Mouse (Mus musculus) lung, embryonic 16.5 days (tissue): Measurements from ENCODE around the gene Aff2. TPM values are rescaled to one million over a fixed set of nuclear protein-coding genes. Genes with fewer than 3 reads are reported as not detected.

Experiments used
- ATAC-seq: fragments of 200-750 bp; cut with Nextera tagmentation; 2 replicates; pipeline ENCODE4 v1.8.0; 2017; ENCODE audit warnings: low read depth, mild to moderate bottlenecking, moderate library complexity
- H3K27ac ChIP-seq: fragments of 300-500 bp; sonication (generic); 2 replicates; pipeline ENCODE4 v1.5.1; 2014; ENCODE audit warnings: mild to moderate bottlenecking, control low read depth, low read length
- H3K27me3 ChIP-seq: fragments of 300-500 bp; sonication (generic); 2 replicates; pipeline ENCODE4 v1.6.1; 2014; ENCODE audit warnings: low read depth, low read length, mixed read lengths; ENCODE audit not compliant: control insufficient read depth, insufficient read depth
- H3K36me3 ChIP-seq: fragments of 300-500 bp; sonication (generic); 2 replicates; pipeline ENCODE4 v1.6.1; 2014; ENCODE audit warnings: low read length; ENCODE audit not compliant: control insufficient read depth, insufficient read depth
- H3K4me1 ChIP-seq: fragments of 300-500 bp; sonication (generic); replicated peaks from 2 replicates; pipeline ENCODE4 v1.6.1; 2014; ENCODE audit warnings: low read length, mixed read lengths; ENCODE audit not compliant: control insufficient read depth, insufficient read depth
- H3K4me2 ChIP-seq: fragments of 300-500 bp; sonication (generic); 2 replicates; pipeline ENCODE4 v1.6.1; 2014; ENCODE audit warnings: low read depth, low read length, control low read depth
- H3K4me3 ChIP-seq: fragments of 300-500 bp; sonication (generic); 2 replicates; pipeline ENCODE4 v1.5.1; 2014; ENCODE audit warnings: mild to moderate bottlenecking, low read length, control low read depth
- H3K9ac ChIP-seq: fragments of 300-500 bp; sonication (generic); 2 replicates; pipeline ENCODE4 v1.6.1; 2014; ENCODE audit warnings: low read length, control low read depth
- H3K9me3 ChIP-seq: fragments of 300-500 bp; sonication (generic); 2 replicates; pipeline ENCODE4 v1.6.1; 2016; ENCODE audit warnings: low read length; ENCODE audit not compliant: control insufficient read depth
- WGBS: fragments of 180-500 bp; shearing (Covaris S2); extraction: QIAGEN DNeasy Blood & Tissue Kit; methylation state at CpG from one replicate; pipeline ENCODE4 v1.1.7; 2014; 5-methylcytosine and 5-hydroxymethylcytosine counted together
- polyA plus RNA-seq: library from polyadenylated mRNA; unstranded; fragments of >200 nt; fragmentation: Nextera tagmentation; extraction: Ambion mirVana; gene quantifications from 2 replicates; pipeline ENCODE4 v1.2.1, GENCODE M21; 2015

Gene Aff2
- polyA plus RNA-seq, 1 experiment from 2014 or later = 2.0 TPM

- Histone ChIP-seq H3K27ac (no peak overlapping the region), H3K4me1 (no peaks in the 10 kb centered on the region), H3K9me3 (no peaks in the 10 kb centered on the region), H3K9ac (no peak overlapping the region), H3K36me3 (no peaks in the 10 kb centered on the region), H3K4me3 (no peak overlapping the region), H3K4me2 (no peak overlapping the region), H3K27me3 (no peaks in the 10 kb centered on the region)
- no peak for ATAC-seq
- WGBS = 35% methylated on average over 1 of the region's 1 CpGs
Observed at GRCm38 (mm10) chrX:69415043-69415442, 54.9 kb downstream of the Aff2 start.

DNA sequence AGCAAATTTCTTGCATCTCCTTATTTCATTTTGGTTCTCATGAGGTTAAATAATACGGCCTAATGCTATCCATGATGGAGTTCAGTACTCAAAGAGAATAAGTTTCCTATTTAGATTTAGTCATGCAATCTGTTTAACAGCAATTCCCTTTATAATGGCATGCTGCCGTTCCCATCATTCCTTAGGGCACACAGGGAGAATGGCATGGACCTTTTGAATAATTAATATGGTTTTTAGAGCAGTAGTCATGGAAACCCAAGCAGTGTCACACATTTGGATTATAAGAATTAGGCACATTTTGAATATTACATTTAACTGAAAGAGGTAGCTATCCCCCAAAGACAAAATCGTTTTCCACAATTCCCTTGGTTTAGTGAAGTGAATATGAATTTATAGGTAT is 78.3 kb downstream of the Aff2 start:
- H3K4me1 ChIP-seq = no peaks in the 10 kb centered on the region
- no peak for ATAC-seq
- H3K4me2 ChIP-seq = no peak overlapping the region
- H3K36me3 ChIP-seq = no peaks in the 10 kb centered on the region
- H3K9me3 ChIP-seq = no peaks in the 10 kb centered on the region
- WGBS = 80% methylated on average over 3 of the region's 3 CpGs
- H3K27me3 ChIP-seq = no peaks in the 10 kb centered on the region
- H3K27ac ChIP-seq = no peak overlapping the region
- H3K9ac ChIP-seq = no peak overlapping the region
- no peak overlapping the region for H3K4me3 ChIP-seq

DNA sequence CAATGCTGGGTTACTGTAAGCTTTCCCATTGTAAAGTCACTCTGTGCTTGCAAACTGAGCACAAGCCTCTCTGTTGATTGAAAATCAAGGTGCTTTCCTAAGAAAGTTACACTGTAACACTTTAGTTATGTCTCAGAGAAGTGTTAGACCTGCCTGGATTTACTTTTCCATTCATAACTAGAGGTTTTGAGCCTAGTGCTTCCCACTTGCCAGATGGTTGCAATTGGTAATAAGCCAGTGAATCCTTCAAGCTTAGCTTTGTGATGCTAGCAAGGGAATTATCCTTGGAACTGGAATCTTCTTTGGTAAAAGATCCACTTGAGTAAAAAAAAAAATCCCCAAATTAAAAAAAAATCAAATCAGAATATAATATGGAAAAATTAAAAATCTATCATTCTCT is 81.8 kb downstream of the Aff2 start:
- no peaks in the 10 kb centered on the region for H3K36me3 ChIP-seq
- no peak overlapping the region for H3K4me2 ChIP-seq
- no peaks in the 10 kb centered on the region for H3K9me3 ChIP-seq
- no peaks in the 10 kb centered on the region for H3K4me1 ChIP-seq
- H3K4me3 ChIP-seq = no peak overlapping the region
- no peak overlapping the region for H3K9ac ChIP-seq
- no peaks in the 10 kb centered on the region for H3K27me3 ChIP-seq
- no peak overlapping the region for H3K27ac ChIP-seq
- ATAC-seq = no peak

- no peaks in the 10 kb centered on the region for H3K27me3 ChIP-seq
- no peaks in the 10 kb centered on the region for H3K36me3 ChIP-seq
- H3K27ac ChIP-seq = no peak overlapping the region
- no peaks in the 10 kb centered on the region for H3K4me1 ChIP-seq
- no peak overlapping the region for H3K4me3 ChIP-seq
- H3K9ac ChIP-seq = no peak overlapping the region
- H3K9me3 ChIP-seq = no peaks in the 10 kb centered on the region
- WGBS = 51% methylated on average over 2 of the region's 2 CpGs
- no peak overlapping the region for H3K4me2 ChIP-seq
- no peak for ATAC-seq
Observed at GRCm38 (mm10) chrX:69460896-69461295, 100.8 kb downstream of the Aff2 start.

- H3K27ac ChIP-seq = no peak overlapping the region
- ATAC-seq = no peak
- WGBS = 25% methylated on average over 3 of the region's 3 CpGs
- no peak overlapping the region for H3K4me2 ChIP-seq
- H3K4me1 ChIP-seq = no peaks in the 10 kb centered on the region
- H3K4me3 ChIP-seq = no peak overlapping the region
- H3K27me3 ChIP-seq = no peaks in the 10 kb centered on the region
- no peak overlapping the region for H3K9ac ChIP-seq
- H3K9me3 ChIP-seq = no peaks in the 10 kb centered on the region
- no peaks in the 10 kb centered on the region for H3K36me3 ChIP-seq
Observed at GRCm38 (mm10) chrX:69502061-69502460, 142.0 kb downstream of the Aff2 start.

DNA sequence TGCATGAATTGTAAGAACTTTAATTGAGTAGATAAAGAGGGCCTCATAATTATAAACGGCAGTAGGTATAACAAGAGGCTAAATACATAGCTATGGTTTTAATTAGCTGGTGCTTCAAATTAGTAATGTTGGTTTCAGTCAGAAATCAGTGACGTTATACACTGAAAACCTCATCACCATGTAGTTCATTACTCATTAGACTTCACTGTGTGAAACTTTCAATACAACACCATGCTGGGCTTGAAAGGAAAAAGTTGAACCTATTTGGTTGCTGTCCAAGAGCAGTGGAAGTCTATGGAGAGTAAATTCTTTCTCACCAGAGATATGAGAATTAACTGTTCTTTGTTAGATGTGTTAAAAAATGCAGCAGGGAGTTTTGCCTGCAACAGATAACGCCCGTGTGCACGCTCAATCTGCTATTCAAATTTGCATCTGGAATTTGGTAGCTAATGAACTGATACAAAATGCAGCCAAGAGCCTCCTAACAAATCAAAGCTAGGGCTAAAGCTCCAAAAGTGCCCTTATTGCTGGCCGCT is 158.0 kb downstream of the Aff2 start:
- WGBS = 62% methylated on average over 6 of the region's 6 CpGs
- no peak for ATAC-seq
- no peak overlapping the region for H3K4me2 ChIP-seq
- H3K9me3 ChIP-seq = no peaks in the 10 kb centered on the region
- no peaks in the 10 kb centered on the region for H3K4me1 ChIP-seq
- no peaks in the 10 kb centered on the region for H3K36me3 ChIP-seq
- H3K27ac ChIP-seq = no peak overlapping the region
- H3K9ac ChIP-seq = no peak overlapping the region
- H3K4me3 ChIP-seq = no peak overlapping the region
- no peaks in the 10 kb centered on the region for H3K27me3 ChIP-seq

- Histone ChIP-seq H3K4me1 (no peaks in the 10 kb centered on the region), H3K4me2 (no peak overlapping the region), H3K9ac (no peak overlapping the region), H3K36me3 (no peaks in the 10 kb centered on the region), H3K27ac (no peak overlapping the region), H3K27me3 (no peaks in the 10 kb centered on the region), H3K4me3 (no peak overlapping the region), H3K9me3 (no peaks in the 10 kb centered on the region)
- WGBS = 52% methylated on average over 1 of the region's 1 CpGs
- ATAC-seq = no peak
Observed at GRCm38 (mm10) chrX:69540811-69541210, 180.7 kb downstream of the Aff2 start.

DNA sequence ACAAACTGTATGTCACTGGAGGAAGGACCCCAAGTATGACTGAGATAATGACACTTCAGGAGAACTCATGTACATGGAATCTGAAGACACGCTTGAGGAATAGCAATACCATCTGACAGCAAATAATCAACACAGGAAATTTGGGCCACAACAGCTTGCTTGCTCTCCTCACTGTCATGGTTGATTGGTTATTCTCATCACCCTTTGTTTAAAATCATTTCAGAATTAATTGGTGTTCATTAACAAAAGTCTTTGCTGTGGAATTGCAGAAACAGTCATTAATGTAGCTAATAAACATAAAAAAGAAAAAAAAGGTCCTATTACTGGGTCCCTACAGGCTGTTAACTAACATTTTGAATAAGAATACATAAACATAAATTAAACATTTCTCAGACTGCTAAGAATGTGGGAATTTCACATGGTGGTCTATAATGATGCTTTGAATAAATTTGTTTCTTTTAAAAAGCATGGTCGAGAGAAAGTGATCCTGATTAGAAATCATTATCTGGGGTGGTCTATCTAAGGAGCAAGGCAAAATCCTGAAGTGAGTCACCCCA is 219.9 kb downstream of the Aff2 start:
- H3K27ac ChIP-seq = no peak overlapping the region
- H3K9me3 ChIP-seq = no peaks in the 10 kb centered on the region
- no peaks in the 10 kb centered on the region for H3K36me3 ChIP-seq
- H3K27me3 ChIP-seq = no peaks in the 10 kb centered on the region
- H3K4me3 ChIP-seq = no peak overlapping the region
- no peak for ATAC-seq
- no peak overlapping the region for H3K4me2 ChIP-seq
- no peak overlapping the region for H3K9ac ChIP-seq
- WGBS = 78% methylated on average over 2 of the region's 2 CpGs
- no peaks in the 10 kb centered on the region for H3K4me1 ChIP-seq

DNA sequence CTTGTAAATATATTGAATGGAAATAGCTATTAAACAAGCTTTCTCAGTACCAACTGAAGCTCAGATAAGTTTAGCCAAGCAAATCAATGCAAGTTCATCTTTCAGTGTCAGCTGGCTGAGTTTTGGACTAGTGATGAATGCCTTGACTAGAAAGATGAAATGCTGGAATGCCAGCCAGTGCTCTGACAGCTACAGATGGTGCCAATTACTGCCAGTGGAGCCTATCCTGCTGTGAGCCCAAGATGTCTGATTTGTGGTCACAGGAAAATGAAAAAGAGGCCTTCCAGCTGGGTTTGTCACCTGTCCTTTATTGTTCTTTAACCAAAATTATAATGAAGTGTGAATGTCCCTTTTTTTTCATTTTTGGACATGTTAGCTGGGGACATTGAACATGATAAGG is 248.7 kb downstream of the Aff2 start:
- ATAC-seq = no peak
- H3K4me3 ChIP-seq = no peak overlapping the region

DNA sequence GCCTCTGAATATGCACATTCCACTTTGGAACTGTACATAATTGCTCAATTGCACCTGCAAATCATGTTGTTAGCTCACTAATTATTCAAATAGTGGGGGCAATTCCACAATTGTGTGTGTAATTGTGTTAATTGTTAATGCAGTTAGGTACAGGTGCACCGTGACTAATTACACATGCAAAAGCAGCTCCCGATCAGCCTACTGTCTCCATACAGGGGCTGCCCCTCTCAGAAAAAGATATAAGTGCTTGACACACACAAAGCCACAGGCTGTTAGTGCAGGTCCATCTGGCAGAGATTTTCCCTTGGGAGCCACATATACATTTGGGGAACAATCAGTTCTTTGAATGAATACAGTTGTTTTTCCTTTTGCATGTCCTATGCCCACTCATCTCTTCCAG is 302.9 kb downstream of the Aff2 start:
- Histone ChIP-seq H3K4me1 (no peaks in the 10 kb centered on the region), H3K27ac (no peak overlapping the region), H3K4me2 (no peak overlapping the region), H3K9ac (no peak overlapping the region), H3K4me3 (no peak overlapping the region), H3K9me3 (no peaks in the 10 kb centered on the region), H3K36me3 (no peaks in the 10 kb centered on the region), H3K27me3 (no peaks in the 10 kb centered on the region)
- WGBS = 76% methylated on average over 2 of the region's 2 CpGs
- ATAC-seq = no peak

More for the DNA sequence above, 248.7 kb downstream of the Aff2 start:
- no peak overlapping the region for H3K27ac ChIP-seq
- H3K9me3 ChIP-seq = no peaks in the 10 kb centered on the region
- no peak overlapping the region for H3K4me2 ChIP-seq
- no peaks in the 10 kb centered on the region for H3K4me1 ChIP-seq
- no peak overlapping the region for H3K9ac ChIP-seq
- H3K36me3 ChIP-seq = no peaks in the 10 kb centered on the region
- H3K27me3 ChIP-seq = no peaks in the 10 kb centered on the region
